Mouse (Mus musculus): Measurements from ENCODE around the gene Gnb1l.

Gene Gnb1l

GRCm38 (mm10) chr16:18498558-18498990, at the start of gene Gnb1l, which contains the start of gene Rtl10:
Gene Gnb1l (plus strand): TSS chr16:18498713.
Gene Rtl10 (plus strand): TSS chr16:18498901.
- DNase-seq, result peak; percentile 94

- DNase-seq, result no peak
These were observed 49.5 kb upstream of the Gnb1l start for GRCm38 (mm10) chr16:18449005-18449404.

GRCm38 (mm10) chr16:18451486-18452181, 46.9 kb upstream of the Gnb1l start:
- DNase-seq, result peak; percentile 80

GRCm38 (mm10) chr16:18452361-18452862, 46.1 kb upstream of the Gnb1l start:
- DNase-seq, result peak; percentile 56

- no peak for DNase-seq
These were observed 44.7 kb upstream of the Gnb1l start for GRCm38 (mm10) chr16:18453846-18454245.

- no peak for DNase-seq
These were observed 43.1 kb upstream of the Gnb1l start for GRCm38 (mm10) chr16:18455407-18455806.

GRCm38 (mm10) chr16:18458661-18459060, 39.9 kb upstream of the Gnb1l start:
- no peak for DNase-seq

GRCm38 (mm10) chr16:18459335-18459954, 39.1 kb upstream of the Gnb1l start:
- DNase-seq, result no peak

- DNase-seq, result no peak
These were observed 38.5 kb upstream of the Gnb1l start for GRCm38 (mm10) chr16:18459955-18460370.

GRCm38 (mm10) chr16:18460826-18461225, 37.7 kb upstream of the Gnb1l start:
- no peak for DNase-seq

- no peak for DNase-seq
These were observed 36.5 kb upstream of the Gnb1l start for GRCm38 (mm10) chr16:18462031-18462430.

GRCm38 (mm10) chr16:18462598-18462997, 35.9 kb upstream of the Gnb1l start:
- no peak for DNase-seq

GRCm38 (mm10) chr16:18464271-18464670, 34.2 kb upstream of the Gnb1l start:
- DNase-seq, result no peak

- no peak for DNase-seq
These were observed 27.7 kb upstream of the Gnb1l start for GRCm38 (mm10) chr16:18470829-18471228.

GRCm38 (mm10) chr16:18471381-18471955, 27.0 kb upstream of the Gnb1l start:
- DNase-seq, result no peak

GRCm38 (mm10) chr16:18471976-18472375, 26.5 kb upstream of the Gnb1l start:
- no peak for DNase-seq

- DNase-seq, result no peak
These were observed 26.1 kb upstream of the Gnb1l start for GRCm38 (mm10) chr16:18472416-18472815.

GRCm38 (mm10) chr16:18472976-18473375, 25.5 kb upstream of the Gnb1l start:
- no peak for DNase-seq

- no peak for DNase-seq
These were observed 24.5 kb upstream of the Gnb1l start for GRCm38 (mm10) chr16:18474021-18474420.

GRCm38 (mm10) chr16:18477996-18478395, 20.5 kb upstream of the Gnb1l start:
- no peak for DNase-seq

- DNase-seq, result no peak
These were observed 18.8 kb upstream of the Gnb1l start for GRCm38 (mm10) chr16:18479667-18480066.

- DNase-seq, result no peak
These were observed 17.5 kb upstream of the Gnb1l start for GRCm38 (mm10) chr16:18480933-18481485.

GRCm38 (mm10) chr16:18482431-18482830, 16.1 kb upstream of the Gnb1l start:
- no peak for DNase-seq

- DNase-seq, result no peak
These were observed 14.7 kb upstream of the Gnb1l start for GRCm38 (mm10) chr16:18483839-18484238.

Data from cerebellum, adult 9-11 months (tissue).